Mouse (Mus musculus): ENCODE measurements at regions not wholly inside any gene's neighbourhood (a gene's known extent, or its start where the extent isn't known, plus 50 kb on each side); places are given as distances from the start of the nearest gene placed in this dataset.
A peak's percentile ranks its signal among the peaks of the same experiment; 100 is the strongest.

- TF ChIP-seq CTCF (conservative IDR thresholded peaks at IDR 0.05; ENCODE audit: low read length) (peak; percentile 62), POU5F1 (IDR thresholded peaks at IDR 0.05; ENCODE audit: borderline replicate concordance, low read length) (no peak), NANOG (IDR thresholded peaks at IDR 0.05; ENCODE audit: borderline replicate concordance, low read length) (no peak)
Measured at GRCm38 (mm10) chr3:78358377-78358776, 927.9 kb downstream of the Rapgef2 start.
